Mouse (Mus musculus): Measurements from ENCODE around the gene Dlg2. TPM values are rescaled to one million over a fixed set of nuclear protein-coding genes. Genes with fewer than 3 reads are reported as not detected.

Dlg2 gene
- polyA plus RNA-seq, 1 experiment from 2014 or later = 1.4 TPM

GRCm38 (mm10) chr7:92181959-92182612 lies 1705.6 kb downstream of the Dlg2 start:
- Histone ChIP-seq H3K9ac (no peak overlapping the region), H3K9me3 (replicated peaks) (no peaks in the 10 kb centered on the region), H3K4me3 (replicated peaks) (no peak overlapping the region), H3K27me3 (peaks cover 13% of the 10 kb centered on the region), H3K27ac (no peak overlapping the region), H3K4me2 (peak overlapping the region; percentile 67; the same call in 1 of the 2 replicates), H3K36me3 (no peaks in the 10 kb centered on the region), H3K4me1 (peaks cover 23% of the 10 kb centered on the region)
- WGBS = 20% methylated on average over 10 of the region's 10 CpGs
- no peak for ATAC-seq (replicated peaks; ENCODE audit: low FRiP score)

- Histone ChIP-seq H3K27me3 (peaks cover 13% of the 10 kb centered on the region), H3K27ac (0 out of 2 replicates have a peak overlapping the region, but pooled peaks have one; percentile 15), H3K4me2 (no peak overlapping the region), H3K36me3 (no peaks in the 10 kb centered on the region), H3K9me3 (replicated peaks) (no peaks in the 10 kb centered on the region), H3K4me1 (peaks cover 23% of the 10 kb centered on the region), H3K9ac (no peak overlapping the region), H3K4me3 (replicated peaks) (no peak overlapping the region)
- ATAC-seq (replicated peaks; ENCODE audit: low FRiP score) = peak; percentile 57
- 53% methylated on average over 7 of the region's 7 CpGs for WGBS
Measured at GRCm38 (mm10) chr7:92184371-92185059, 1708.0 kb downstream of the Dlg2 start.

GRCm38 (mm10) chr7:92186341-92186740 lies 1709.9 kb downstream of the Dlg2 start:
- H3K9ac ChIP-seq = no peak overlapping the region
- WGBS = 88% methylated on average over 5 of the region's 5 CpGs
- no peak overlapping the region for H3K4me3 ChIP-seq (replicated peaks)
- no peaks in the 10 kb centered on the region for H3K9me3 ChIP-seq (replicated peaks)
- H3K4me2 ChIP-seq = no peak overlapping the region
- no peaks in the 10 kb centered on the region for H3K36me3 ChIP-seq
- no peak overlapping the region for H3K27ac ChIP-seq
- no peak for ATAC-seq (replicated peaks; ENCODE audit: low FRiP score)
- H3K27me3 ChIP-seq = 0 out of 2 replicates have a peak, but pooled peaks cover 1% of the 10 kb centered on the region
- peaks cover 10% of the 10 kb centered on the region; the same call in 1 of the 2 replicates for H3K4me1 ChIP-seq

GRCm38 (mm10) chr7:92189149-92189548 lies 1712.7 kb downstream of the Dlg2 start:
- Histone ChIP-seq H3K4me2 (no peak overlapping the region), H3K4me3 (replicated peaks) (no peak overlapping the region), H3K36me3 (no peaks in the 10 kb centered on the region), H3K4me1 (no peaks in the 10 kb centered on the region), H3K9ac (no peak overlapping the region), H3K27ac (no peak overlapping the region), H3K27me3 (no peaks in the 10 kb centered on the region), H3K9me3 (replicated peaks) (no peaks in the 10 kb centered on the region)
- WGBS = 60% methylated on average over 6 of the region's 6 CpGs
- no peak for ATAC-seq (replicated peaks; ENCODE audit: low FRiP score)

GRCm38 (mm10) chr7:92196004-92196403 lies 1719.5 kb downstream of the Dlg2 start:
- no peak overlapping the region for H3K27ac ChIP-seq
- no peak overlapping the region for H3K4me3 ChIP-seq (replicated peaks)
- no peak overlapping the region for H3K4me2 ChIP-seq
- H3K27me3 ChIP-seq = no peaks in the 10 kb centered on the region
- H3K4me1 ChIP-seq = no peaks in the 10 kb centered on the region
- no peak overlapping the region for H3K9ac ChIP-seq
- H3K36me3 ChIP-seq = no peaks in the 10 kb centered on the region
- no peak for ATAC-seq (replicated peaks; ENCODE audit: low FRiP score)
- H3K9me3 ChIP-seq (replicated peaks) = no peaks in the 10 kb centered on the region
- WGBS = 80% methylated on average over 4 of the region's 4 CpGs

GRCm38 (mm10) chr7:92197621-92198020 lies 1721.1 kb downstream of the Dlg2 start:
- Histone ChIP-seq H3K27me3 (no peaks in the 10 kb centered on the region), H3K4me1 (no peaks in the 10 kb centered on the region), H3K4me3 (replicated peaks) (no peak overlapping the region), H3K9me3 (replicated peaks) (no peaks in the 10 kb centered on the region), H3K4me2 (no peak overlapping the region), H3K9ac (no peak overlapping the region), H3K27ac (no peak overlapping the region), H3K36me3 (no peaks in the 10 kb centered on the region)
- WGBS = 73% methylated on average over 3 of the region's 3 CpGs
- no peak for ATAC-seq (replicated peaks; ENCODE audit: low FRiP score)

- ATAC-seq (replicated peaks; ENCODE audit: low FRiP score) = no peak
- H3K27ac ChIP-seq = no peak overlapping the region
- H3K9ac ChIP-seq = no peak overlapping the region
Measured at GRCm38 (mm10) chr7:92199131-92199530, 1722.7 kb downstream of the Dlg2 start.

GRCm38 (mm10) chr7:92210701-92211100 lies 1734.2 kb downstream of the Dlg2 start:
- no peak overlapping the region for H3K27ac ChIP-seq
- H3K4me3 ChIP-seq (replicated peaks) = no peak overlapping the region
- H3K36me3 ChIP-seq = no peaks in the 10 kb centered on the region
- no peak for ATAC-seq (replicated peaks; ENCODE audit: low FRiP score)
- WGBS = 75% methylated on average over 5 of the region's 5 CpGs
- H3K27me3 ChIP-seq = no peaks in the 10 kb centered on the region
- H3K4me2 ChIP-seq = no peak overlapping the region
- no peaks in the 10 kb centered on the region for H3K9me3 ChIP-seq (replicated peaks)
- H3K9ac ChIP-seq = no peak overlapping the region
- H3K4me1 ChIP-seq = 0 out of 2 replicates have a peak, but pooled peaks cover 2% of the 10 kb centered on the region

More at GRCm38 (mm10) chr7:92199131-92199530, 1722.7 kb downstream of the Dlg2 start:
- H3K36me3 ChIP-seq = no peaks in the 10 kb centered on the region
- H3K27me3 ChIP-seq = no peaks in the 10 kb centered on the region
- H3K4me3 ChIP-seq (replicated peaks) = no peak overlapping the region
- WGBS = 79% methylated on average over 1 of the region's 1 CpGs
- no peak overlapping the region for H3K4me2 ChIP-seq
- no peaks in the 10 kb centered on the region for H3K4me1 ChIP-seq
- no peaks in the 10 kb centered on the region for H3K9me3 ChIP-seq (replicated peaks)

GRCm38 (mm10) chr7:92213751-92214150 lies 1737.3 kb downstream of the Dlg2 start:
- Histone ChIP-seq H3K4me3 (replicated peaks) (no peak overlapping the region), H3K36me3 (no peaks in the 10 kb centered on the region), H3K9ac (no peak overlapping the region), H3K27me3 (no peaks in the 10 kb centered on the region), H3K4me2 (no peak overlapping the region), H3K4me1 (0 out of 2 replicates have a peak, but pooled peaks cover 2% of the 10 kb centered on the region), H3K27ac (no peak overlapping the region), H3K9me3 (replicated peaks) (no peaks in the 10 kb centered on the region)
- ATAC-seq (replicated peaks; ENCODE audit: low FRiP score) = no peak
- 87% methylated on average over 5 of the region's 5 CpGs for WGBS

- Histone ChIP-seq H3K9ac (no peak overlapping the region), H3K9me3 (replicated peaks) (no peaks in the 10 kb centered on the region), H3K27me3 (no peaks in the 10 kb centered on the region), H3K4me2 (no peak overlapping the region), H3K36me3 (no peaks in the 10 kb centered on the region), H3K4me3 (replicated peaks) (no peak overlapping the region), H3K4me1 (0 out of 2 replicates have a peak, but pooled peaks cover 2% of the 10 kb centered on the region), H3K27ac (no peak overlapping the region)
- ATAC-seq (replicated peaks; ENCODE audit: low FRiP score) = no peak
Measured at GRCm38 (mm10) chr7:92218171-92218570, 1741.7 kb downstream of the Dlg2 start.

GRCm38 (mm10) chr7:92220619-92221018 lies 1744.1 kb downstream of the Dlg2 start:
- Histone ChIP-seq H3K4me1 (no peaks in the 10 kb centered on the region), H3K27me3 (no peaks in the 10 kb centered on the region), H3K27ac (no peak overlapping the region), H3K9me3 (replicated peaks) (0 out of 2 replicates have a peak, but pooled peaks cover 2% of the 10 kb centered on the region), H3K36me3 (no peaks in the 10 kb centered on the region), H3K4me3 (replicated peaks) (no peak overlapping the region), H3K4me2 (no peak overlapping the region), H3K9ac (no peak overlapping the region)
- no peak for ATAC-seq (replicated peaks; ENCODE audit: low FRiP score)

GRCm38 (mm10) chr7:92234476-92235202 lies 1758.2 kb downstream of the Dlg2 start:
- peaks cover 10% of the 10 kb centered on the region for H3K4me1 ChIP-seq
- no peaks in the 10 kb centered on the region for H3K36me3 ChIP-seq
- no peak for ATAC-seq (replicated peaks; ENCODE audit: low FRiP score)
- WGBS = 60% methylated on average over 11 of the region's 11 CpGs
- no peak overlapping the region for H3K9ac ChIP-seq
- H3K4me3 ChIP-seq (replicated peaks) = peak overlapping the region; percentile 12; the same call in 1 of the 2 replicates
- H3K4me2 ChIP-seq = peak overlapping the region; percentile 48
- H3K27ac ChIP-seq = no peak overlapping the region
- H3K9me3 ChIP-seq (replicated peaks) = no peaks in the 10 kb centered on the region
- H3K27me3 ChIP-seq = no peaks in the 10 kb centered on the region

All from kidney, embryonic 15.5 days (tissue).